Mouse (Mus musculus): Measurements from ENCODE around the gene Cideb. TPM values are rescaled to one million over a fixed set of nuclear protein-coding genes. Genes with fewer than 3 reads are reported as not detected.

The Cideb gene
- polyA plus RNA-seq, 1 experiment from 2014 or later, result 385 TPM

- Histone ChIP-seq H3K9ac (ENCODE audit: low read depth, low read length) (no peak overlapping the region), H3K4me3 (ENCODE audit: low read depth, low read length) (no peak overlapping the region), H3K27ac (ENCODE audit: low read depth, low read length) (no peak overlapping the region), H3K9me3 (ENCODE audit: control insufficient read depth) (no peaks in the 10 kb centered on the region), H3K4me2 (replicated peaks; ENCODE audit: low read depth) (no peak overlapping the region), H3K4me1 (replicated peaks; ENCODE audit: control insufficient read depth, insufficient read depth, low read length) (0 out of 2 replicates have a peak, but pooled peaks cover 5% of the 10 kb centered on the region), H3K36me3 (ENCODE audit: control insufficient read depth, insufficient read depth) (no peaks in the 10 kb centered on the region), H3K27me3 (replicated peaks; ENCODE audit: control insufficient read depth, insufficient read depth, low read length) (no peaks in the 10 kb centered on the region)
- TF ChIP-seq CTCF (IDR thresholded peaks at IDR 0.05; ENCODE audit: low read depth), result no peak
- no peak for ATAC-seq
- 83% methylated on average over 7 of the region's 7 CpGs for WGBS
Measured at GRCm38 (mm10) chr14:55730531-55731032, 27.7 kb downstream of the Cideb start.

DNA sequence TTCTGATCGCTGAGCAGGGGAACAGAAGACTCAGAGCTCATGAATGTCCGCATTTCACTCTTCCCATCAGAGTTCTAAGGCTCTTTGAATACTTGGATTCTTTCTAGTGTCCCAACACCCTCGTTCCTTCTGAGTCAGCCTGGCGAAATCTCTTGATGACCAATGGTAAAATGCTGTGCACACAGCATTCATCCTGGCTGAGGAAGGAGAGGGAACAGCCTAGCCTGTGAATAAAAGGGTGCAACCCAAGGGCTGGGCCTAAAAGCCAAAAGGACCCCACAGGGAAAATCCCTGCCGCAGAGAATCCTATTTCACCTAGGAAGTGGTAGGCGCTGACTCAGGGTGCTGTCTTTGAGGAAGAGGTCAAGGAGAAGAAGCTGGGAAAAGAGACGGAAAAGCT is 28.1 kb downstream of the Cideb start:
- TF ChIP-seq CTCF (IDR thresholded peaks at IDR 0.05; ENCODE audit: low read depth), result no peak
- no peaks in the 10 kb centered on the region for H3K9me3 ChIP-seq (ENCODE audit: control insufficient read depth)
- no peak overlapping the region for H3K4me3 ChIP-seq (ENCODE audit: low read depth, low read length)
- no peaks in the 10 kb centered on the region for H3K36me3 ChIP-seq (ENCODE audit: control insufficient read depth, insufficient read depth)
- no peak overlapping the region for H3K27ac ChIP-seq (ENCODE audit: low read depth, low read length)
- no peak overlapping the region for H3K4me2 ChIP-seq (replicated peaks; ENCODE audit: low read depth)
- H3K27me3 ChIP-seq (replicated peaks; ENCODE audit: control insufficient read depth, insufficient read depth, low read length), result no peaks in the 10 kb centered on the region
- H3K4me1 ChIP-seq (replicated peaks; ENCODE audit: control insufficient read depth, insufficient read depth, low read length), result 0 out of 2 replicates have a peak, but pooled peaks cover 5% of the 10 kb centered on the region
- 84% methylated on average over 7 of the region's 7 CpGs for WGBS
- no peak for ATAC-seq
- no peak overlapping the region for H3K9ac ChIP-seq (ENCODE audit: low read depth, low read length)

DNA sequence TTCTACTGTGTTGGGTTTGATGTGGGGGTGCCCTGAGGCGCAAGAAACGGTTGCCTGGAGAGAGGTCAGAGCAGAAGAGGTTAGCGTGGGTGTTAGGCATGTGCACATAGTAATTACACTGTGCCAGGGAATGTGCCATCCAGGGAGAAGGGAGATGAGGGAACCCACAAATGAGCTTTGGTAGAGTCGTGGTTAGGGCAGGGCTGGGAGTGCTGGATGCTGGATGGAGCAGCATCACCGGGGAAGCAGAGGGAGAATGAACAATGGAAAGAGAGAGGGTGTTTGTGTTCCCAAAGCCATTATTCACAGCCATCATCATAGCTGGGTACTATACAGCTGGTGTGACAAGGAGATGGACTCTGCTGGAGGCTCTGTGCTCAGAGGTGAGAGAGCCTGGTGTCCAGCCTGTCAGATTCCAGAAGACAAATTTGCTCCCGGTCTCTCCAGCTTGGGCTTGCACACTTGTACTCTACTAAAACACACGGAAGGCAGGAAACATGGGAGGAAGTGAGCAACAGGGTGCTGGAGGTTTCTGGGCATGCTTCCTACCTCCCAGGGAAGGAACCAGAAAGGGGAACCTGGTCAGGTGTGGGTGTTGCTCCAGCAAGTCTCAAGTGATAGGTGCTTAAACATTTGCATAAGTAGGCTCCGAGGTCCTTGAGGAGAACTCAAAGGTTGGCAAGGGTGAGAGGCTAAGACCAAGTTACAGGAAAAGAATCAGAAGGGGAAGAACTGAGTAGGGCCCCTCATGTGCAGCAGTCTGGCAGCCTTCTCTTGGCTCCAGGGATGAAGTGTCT is 30.2 kb downstream of the Cideb start:
- H3K27me3 ChIP-seq (replicated peaks; ENCODE audit: control insufficient read depth, insufficient read depth, low read length), result no peaks in the 10 kb centered on the region
- WGBS, result 67% methylated on average over 8 of the region's 8 CpGs
- no peak overlapping the region for H3K9ac ChIP-seq (ENCODE audit: low read depth, low read length)
- H3K4me3 ChIP-seq (ENCODE audit: low read depth, low read length), result no peak overlapping the region
- no peak for TF ChIP-seq CTCF (IDR thresholded peaks at IDR 0.05; ENCODE audit: low read depth)
- H3K36me3 ChIP-seq (ENCODE audit: control insufficient read depth, insufficient read depth), result no peaks in the 10 kb centered on the region
- no peak overlapping the region for H3K4me2 ChIP-seq (replicated peaks; ENCODE audit: low read depth)
- no peaks in the 10 kb centered on the region for H3K9me3 ChIP-seq (ENCODE audit: control insufficient read depth)
- no peak overlapping the region for H3K27ac ChIP-seq (ENCODE audit: low read depth, low read length)
- no peak for ATAC-seq
- no peaks in the 10 kb centered on the region for H3K4me1 ChIP-seq (replicated peaks; ENCODE audit: control insufficient read depth, insufficient read depth, low read length)

DNA sequence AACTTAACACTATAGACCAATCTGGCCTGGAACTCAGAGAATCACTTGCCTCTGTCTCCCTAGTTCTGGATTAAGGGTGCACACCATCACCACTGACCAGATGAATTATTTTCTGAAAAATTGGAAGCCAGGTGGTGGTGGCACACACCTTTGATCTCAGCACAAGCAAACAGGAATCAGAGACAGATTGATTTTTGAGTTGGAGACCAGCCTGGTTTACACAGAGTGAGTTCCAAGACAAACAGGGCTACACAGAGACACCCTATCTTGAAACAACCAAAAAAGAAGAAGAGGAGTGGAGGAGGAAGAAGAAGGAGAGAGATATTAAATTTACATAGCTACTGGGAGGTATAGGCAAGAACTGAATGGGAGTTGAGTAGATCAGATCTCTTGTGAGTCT is 32.0 kb downstream of the Cideb start:
- H3K4me2 ChIP-seq (replicated peaks; ENCODE audit: low read depth), result no peak overlapping the region

DNA sequence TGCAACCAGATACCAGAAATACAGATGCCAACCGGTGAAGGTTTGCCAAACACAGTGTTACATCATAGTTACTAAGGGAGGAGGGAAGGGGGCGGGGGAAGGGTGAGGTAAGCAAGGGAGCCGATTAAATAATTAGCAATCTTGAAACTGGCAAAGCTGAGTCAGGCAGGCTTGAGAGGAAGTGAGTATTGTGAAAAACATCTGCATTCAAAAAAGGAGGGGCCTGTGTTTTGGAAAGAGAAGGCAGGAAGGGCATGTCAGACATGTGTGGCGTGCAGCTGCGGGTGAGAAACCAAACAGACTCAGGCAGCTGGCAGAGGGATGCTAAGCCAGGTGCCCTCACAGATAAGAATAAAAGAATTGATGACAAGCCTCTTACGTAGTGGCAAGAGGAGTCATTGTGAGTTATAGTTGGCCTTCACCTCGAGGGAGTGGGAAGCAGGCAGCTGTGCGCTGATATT is 33.8 kb downstream of the Cideb start:
- H3K4me1 ChIP-seq (replicated peaks; ENCODE audit: control insufficient read depth, insufficient read depth, low read length), result no peaks in the 10 kb centered on the region
- H3K4me3 ChIP-seq (ENCODE audit: low read depth, low read length), result no peak overlapping the region
- H3K36me3 ChIP-seq (ENCODE audit: control insufficient read depth, insufficient read depth), result peaks cover 10% of the 10 kb centered on the region; the same call in 1 of the 2 replicates
- H3K9me3 ChIP-seq (ENCODE audit: control insufficient read depth), result no peaks in the 10 kb centered on the region
- H3K27ac ChIP-seq (ENCODE audit: low read depth, low read length), result no peak overlapping the region
- H3K27me3 ChIP-seq (replicated peaks; ENCODE audit: control insufficient read depth, insufficient read depth, low read length), result no peaks in the 10 kb centered on the region
- 50% methylated on average over 8 of the region's 8 CpGs for WGBS
- no peak overlapping the region for H3K4me2 ChIP-seq (replicated peaks; ENCODE audit: low read depth)
- TF ChIP-seq CTCF (IDR thresholded peaks at IDR 0.05; ENCODE audit: low read depth), result no peak
- H3K9ac ChIP-seq (ENCODE audit: low read depth, low read length), result no peak overlapping the region
- no peak for ATAC-seq

More for the DNA sequence above, 32.0 kb downstream of the Cideb start:
- Histone ChIP-seq H3K4me3 (ENCODE audit: low read depth, low read length) (no peak overlapping the region), H3K4me1 (replicated peaks; ENCODE audit: control insufficient read depth, insufficient read depth, low read length) (no peaks in the 10 kb centered on the region), H3K9me3 (ENCODE audit: control insufficient read depth) (no peaks in the 10 kb centered on the region), H3K27ac (ENCODE audit: low read depth, low read length) (no peak overlapping the region), H3K9ac (ENCODE audit: low read depth, low read length) (no peak overlapping the region), H3K36me3 (ENCODE audit: control insufficient read depth, insufficient read depth) (no peaks in the 10 kb centered on the region), H3K27me3 (replicated peaks; ENCODE audit: control insufficient read depth, insufficient read depth, low read length) (no peaks in the 10 kb centered on the region)
- no peak for TF ChIP-seq CTCF (IDR thresholded peaks at IDR 0.05; ENCODE audit: low read depth)
- no peak for ATAC-seq

GRCm38 (mm10) chr14:55723433-55723832 is 34.8 kb downstream of the Cideb start:
- no peak for ATAC-seq
- no peak overlapping the region for H3K4me3 ChIP-seq (ENCODE audit: low read depth, low read length)
- no peak for TF ChIP-seq CTCF (IDR thresholded peaks at IDR 0.05; ENCODE audit: low read depth)
- H3K36me3 ChIP-seq (ENCODE audit: control insufficient read depth, insufficient read depth), result peaks cover 19% of the 10 kb centered on the region
- H3K27me3 ChIP-seq (replicated peaks; ENCODE audit: control insufficient read depth, insufficient read depth, low read length), result no peaks in the 10 kb centered on the region
- H3K9ac ChIP-seq (ENCODE audit: low read depth, low read length), result no peak overlapping the region
- H3K27ac ChIP-seq (ENCODE audit: low read depth, low read length), result no peak overlapping the region
- no peak overlapping the region for H3K4me2 ChIP-seq (replicated peaks; ENCODE audit: low read depth)
- H3K4me1 ChIP-seq (replicated peaks; ENCODE audit: control insufficient read depth, insufficient read depth, low read length), result no peaks in the 10 kb centered on the region
- 95% methylated on average over 7 of the region's 7 CpGs for WGBS
- H3K9me3 ChIP-seq (ENCODE audit: control insufficient read depth), result no peaks in the 10 kb centered on the region
